Mouse (Mus musculus) bone marrow, adult 2 months (tissue): ENCODE measurements around the gene Mnd1.

Experiments used
- CTCF ChIP-seq: fragments of 200-500 bp; IDR thresholded peaks from 2 replicates; pipeline ENCODE4 v1.5.1; 2011; ENCODE audit warnings: low read length, control low read depth; ENCODE audit not compliant: control insufficient read depth, insufficient read depth
- POLR2A ChIP-seq: fragments of 200-500 bp; IDR thresholded peaks from 2 replicates; pipeline ENCODE4 v1.6.1; 2011; ENCODE audit warnings: low read depth, mild to moderate bottlenecking, control low read depth, low read length, borderline replicate concordance; ENCODE audit not compliant: control insufficient read depth

DNA sequence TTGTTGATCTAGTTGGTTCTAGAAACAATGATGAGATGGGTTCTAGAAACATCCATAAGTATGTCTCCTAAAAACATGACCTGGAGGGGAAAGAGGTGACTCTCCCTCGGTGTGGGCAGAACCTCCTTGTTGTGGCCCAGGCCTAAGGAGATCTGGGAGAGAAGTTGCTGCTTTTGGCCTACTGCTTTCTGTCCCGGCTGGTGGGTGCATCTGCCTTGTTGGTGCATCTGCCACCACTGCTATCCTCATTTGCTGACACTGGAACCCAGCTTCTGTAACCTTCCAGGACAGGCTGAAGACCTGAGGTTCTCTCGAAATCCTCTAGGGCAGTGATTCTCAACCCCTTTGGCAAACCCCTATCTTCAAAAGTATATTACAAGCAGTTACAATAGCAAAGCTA is 9.8 kb upstream of the Mnd1 start:
- TF ChIP-seq CTCF (no peak), POLR2A (no peak)
